Mouse (Mus musculus) liver, postnatal 0 days (tissue): ENCODE measurements at regions not wholly inside any gene's neighbourhood (a gene's known extent, or its start where the extent isn't known, plus 50 kb on each side); places are given as distances from the start of the nearest gene placed in this dataset.

Source experiments
- ATAC-seq: fragments of 200-750 bp; cut with Nextera tagmentation; 2 replicates; pipeline ENCODE4 v1.8.0; 2017; ENCODE audit warnings: mild to moderate bottlenecking, moderate library complexity
- DNase-seq: peaks from one replicate; pipeline ENCODE4 v3.0.0-alpha.2; 2016
- H3K27ac ChIP-seq: fragments of 300-500 bp; sonication (generic); 2 replicates; pipeline ENCODE4 v1.5.1; 2014; ENCODE audit warnings: antibody characterized with exemption, moderate library complexity, mild to moderate bottlenecking, low read depth
- H3K27me3 ChIP-seq: fragments of 300-500 bp; sonication (generic); 2 replicates; pipeline ENCODE4 v1.6.1; 2014; ENCODE audit warnings: low read length, control low read depth, mixed read lengths; ENCODE audit not compliant: insufficient read depth
- H3K36me3 ChIP-seq: fragments of 300-500 bp; sonication (generic); replicated peaks from 2 replicates; pipeline ENCODE4 v1.6.1; 2014; ENCODE audit warnings: mild to moderate bottlenecking, control low read depth, low read length, moderate library complexity, mixed read lengths; ENCODE audit not compliant: insufficient read depth
- H3K4me1 ChIP-seq: fragments of 300-500 bp; sonication (generic); 2 replicates; pipeline ENCODE4 v1.6.1; 2014; ENCODE audit warnings: antibody characterized with exemption, mild to moderate bottlenecking, control low read depth; ENCODE audit not compliant: insufficient read depth
- H3K4me2 ChIP-seq: fragments of 300-500 bp; sonication (generic); 2 replicates; pipeline ENCODE4 v1.6.1; 2014; ENCODE audit warnings: low read depth, mild to moderate bottlenecking, low read length, moderate library complexity, mixed read lengths
- H3K4me3 ChIP-seq: fragments of 300-500 bp; sonication (generic); 2 replicates; pipeline ENCODE4 v1.5.1; 2014; ENCODE audit warnings: low read depth, low read length
- H3K9ac ChIP-seq: fragments of 300-500 bp; sonication (generic); replicated peaks from 2 replicates; pipeline ENCODE4 v1.6.1; 2014; ENCODE audit warnings: mild to moderate bottlenecking, moderate library complexity
- H3K9me3 ChIP-seq: fragments of 300-500 bp; sonication (generic); 2 replicates; pipeline ENCODE4 v1.6.1; 2016; ENCODE audit warnings: mild to moderate bottlenecking, control low read depth, low read length, mixed read lengths
- CTCF ChIP-seq: sonication (generic); IDR thresholded peaks from 2 replicates; pipeline ENCODE4 v1.5.1; 2016; ENCODE audit warnings: antibody characterized with exemption, low read depth
- EP300 ChIP-seq: IDR thresholded peaks from 2 replicates; pipeline ENCODE4 v1.6.1; 2016; ENCODE audit warnings: antibody characterized with exemption, low read depth, mild to moderate bottlenecking
- WGBS: fragments of 180-500 bp; shearing (Covaris S2); extraction: QIAGEN DNeasy Blood & Tissue Kit; methylation state at CpG from one replicate; pipeline ENCODE4 v1.1.7; 2014; ENCODE audit not compliant: insufficient replicate concordance; 5-methylcytosine and 5-hydroxymethylcytosine counted together

GRCm38 (mm10) chr13:39877361-39878141 is 483.7 kb downstream of the Ofcc1 start:
- DNase-seq: no peak
- Histone ChIP-seq H3K36me3 (no peaks in the 10 kb centered on the region), H3K9ac (no peak overlapping the region), H3K9me3 (no peaks in the 10 kb centered on the region), H3K4me3 (no peak overlapping the region), H3K27me3 (no peaks in the 10 kb centered on the region), H3K4me2 (no peak overlapping the region), H3K4me1 (no peaks in the 10 kb centered on the region), H3K27ac (no peak overlapping the region)
- no peak for ATAC-seq
- TF ChIP-seq CTCF (no peak), EP300 (no peak)
- 77% methylated on average over 16 of the region's 16 CpGs for WGBS

DNA sequence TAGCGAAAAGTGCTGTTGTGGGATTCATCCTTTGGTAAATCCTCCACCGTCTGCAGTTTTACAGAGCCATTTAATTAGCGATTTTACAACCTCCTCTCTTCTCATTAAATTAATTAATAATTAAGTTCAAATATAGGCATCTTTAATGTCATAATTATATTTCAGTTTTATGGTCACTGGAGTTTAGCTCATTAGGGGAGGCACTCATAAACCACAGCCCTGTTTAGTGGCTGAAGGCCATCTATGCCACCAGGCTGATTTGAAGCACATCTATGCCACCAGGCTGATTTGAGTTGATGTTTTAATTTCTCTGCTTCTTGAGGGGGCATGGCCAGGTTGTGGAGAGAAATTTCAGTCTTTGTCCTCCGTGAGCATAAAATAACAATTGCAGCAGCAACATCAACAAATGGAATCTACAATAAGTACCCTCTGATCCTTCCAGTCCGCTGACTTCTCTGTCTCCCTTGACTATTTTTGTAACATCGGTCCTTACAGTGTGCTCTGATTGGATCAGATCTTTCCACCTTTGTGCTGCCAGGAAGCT is 508.9 kb downstream of the Ofcc1 start:
- DNase-seq: no peak
- no peaks in the 10 kb centered on the region for H3K4me1 ChIP-seq
- no peak overlapping the region for H3K27ac ChIP-seq
- H3K9ac ChIP-seq: no peak overlapping the region
- 79% methylated on average over 6 of the region's 6 CpGs for WGBS
- TF ChIP-seq EP300: no peak
- TF ChIP-seq CTCF: no peak
- H3K36me3 ChIP-seq: no peaks in the 10 kb centered on the region
- no peak for ATAC-seq
- no peak overlapping the region for H3K4me2 ChIP-seq
- H3K9me3 ChIP-seq: no peaks in the 10 kb centered on the region
- H3K4me3 ChIP-seq: no peak overlapping the region
- no peaks in the 10 kb centered on the region for H3K27me3 ChIP-seq

GRCm38 (mm10) chr13:39849391-39849790 is 511.9 kb downstream of the Ofcc1 start:
- no peak for ATAC-seq
- Histone ChIP-seq H3K36me3 (no peaks in the 10 kb centered on the region), H3K4me2 (no peak overlapping the region), H3K9ac (no peak overlapping the region), H3K4me3 (no peak overlapping the region), H3K4me1 (no peaks in the 10 kb centered on the region), H3K27me3 (no peaks in the 10 kb centered on the region), H3K27ac (no peak overlapping the region), H3K9me3 (no peaks in the 10 kb centered on the region)
- WGBS: 64% methylated on average over 1 of the region's 1 CpGs
- TF ChIP-seq EP300: no peak
- TF ChIP-seq CTCF: no peak
- no peak for DNase-seq

- Histone ChIP-seq H3K9me3 (no peaks in the 10 kb centered on the region), H3K36me3 (no peaks in the 10 kb centered on the region), H3K27me3 (no peaks in the 10 kb centered on the region), H3K4me1 (no peaks in the 10 kb centered on the region), H3K27ac (no peak overlapping the region), H3K9ac (no peak overlapping the region), H3K4me3 (no peak overlapping the region), H3K4me2 (no peak overlapping the region)
- 79% methylated on average over 5 of the region's 5 CpGs for WGBS
- DNase-seq (no peak), ATAC-seq (no peak)
- TF ChIP-seq CTCF: no peak
- no peak for TF ChIP-seq EP300
Observed at GRCm38 (mm10) chr13:39836053-39836584, 525.1 kb downstream of the Ofcc1 start.

DNA sequence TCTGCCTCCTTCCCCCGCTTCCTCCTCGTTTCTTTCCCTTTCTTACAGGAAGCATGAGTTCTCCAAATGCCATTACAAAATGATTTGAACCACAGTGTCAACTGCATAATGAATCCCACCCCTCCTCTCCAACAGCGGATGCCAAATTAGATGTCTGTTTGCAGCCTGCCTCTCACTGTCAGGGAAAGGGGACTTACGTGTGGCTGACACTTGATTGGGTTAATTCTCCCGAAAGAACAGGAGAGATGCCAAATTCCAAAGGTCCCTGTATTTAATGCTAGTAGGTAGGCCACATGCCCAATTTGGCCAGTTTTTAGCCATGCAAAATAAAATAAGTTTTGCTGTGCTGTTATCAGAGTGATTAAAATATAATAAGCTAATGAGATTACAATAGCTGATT is 525.9 kb downstream of the Ofcc1 start:
- H3K9ac ChIP-seq: no peak overlapping the region
- no peaks in the 10 kb centered on the region for H3K9me3 ChIP-seq
- no peak overlapping the region for H3K27ac ChIP-seq
- H3K4me1 ChIP-seq: no peaks in the 10 kb centered on the region
- 46% methylated on average over 5 of the region's 5 CpGs for WGBS
- DNase-seq (no peak), ATAC-seq (no peak)
- no peaks in the 10 kb centered on the region for H3K36me3 ChIP-seq
- H3K4me2 ChIP-seq: no peak overlapping the region
- no peaks in the 10 kb centered on the region for H3K27me3 ChIP-seq
- H3K4me3 ChIP-seq: no peak overlapping the region
- TF ChIP-seq EP300 (no peak), CTCF (no peak)

DNA sequence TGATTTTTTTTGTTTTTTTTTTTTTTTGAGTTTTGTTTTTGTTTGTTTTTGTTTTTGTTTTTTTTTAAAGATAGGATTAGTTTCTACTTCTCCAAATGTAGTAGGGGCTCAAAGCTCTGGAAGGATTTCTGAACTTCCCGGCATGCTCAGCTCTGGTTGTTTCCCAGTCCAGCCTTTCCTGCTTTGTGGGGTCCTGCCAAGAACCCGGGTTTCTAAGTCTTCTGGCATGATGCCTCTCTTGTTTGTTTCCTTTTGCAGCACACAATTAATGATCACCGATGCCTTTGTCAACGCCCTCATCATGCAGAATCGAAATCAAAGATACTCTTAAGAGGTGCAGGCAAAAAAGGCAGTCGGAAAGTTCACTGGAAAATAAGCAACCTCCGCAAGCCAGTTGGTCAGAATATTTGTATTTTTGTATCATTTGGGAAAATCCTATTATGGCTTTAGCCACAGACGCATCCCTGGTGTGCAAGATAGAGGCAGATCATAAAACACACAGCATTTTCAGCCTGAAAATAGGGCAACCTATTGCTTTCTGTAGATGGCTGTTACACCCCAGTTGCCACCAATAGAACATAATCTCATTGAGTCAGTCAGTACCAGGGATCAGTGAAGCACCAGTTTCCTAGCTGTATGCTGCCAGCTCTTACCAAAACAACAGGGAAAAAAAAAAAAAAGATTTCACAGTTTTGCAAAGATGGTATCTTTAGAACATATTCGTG is 526.6 kb downstream of the Ofcc1 start:
- H3K4me1 ChIP-seq: no peaks in the 10 kb centered on the region
- WGBS: 67% methylated on average over 9 of the region's 9 CpGs
- TF ChIP-seq CTCF (no peak), EP300 (no peak)
- no peak for ATAC-seq
- H3K9ac ChIP-seq: no peak overlapping the region
- no peaks in the 10 kb centered on the region for H3K27me3 ChIP-seq
- no peaks in the 10 kb centered on the region for H3K9me3 ChIP-seq
- no peak overlapping the region for H3K4me2 ChIP-seq
- no peak overlapping the region for H3K4me3 ChIP-seq
- H3K27ac ChIP-seq: no peak overlapping the region
- no peak for DNase-seq
- no peaks in the 10 kb centered on the region for H3K36me3 ChIP-seq
